Mouse (Mus musculus) hindbrain, embryonic 11.5 days (tissue): ENCODE measurements around the gene Naa25. TPM values are rescaled to one million over a fixed set of nuclear protein-coding genes. Genes with fewer than 3 reads are reported as not detected.

Experiments used
- ATAC-seq: fragments of 200-750 bp; cut with Nextera tagmentation; 2 replicates; pipeline ENCODE4 v1.8.0; 2017; ENCODE audit warnings: mild to moderate bottlenecking, moderate TSS enrichment, moderate library complexity; ENCODE audit not compliant: low FRiP score
- DNase-seq: peaks from one replicate; pipeline ENCODE4 v3.0.0-alpha.2; 2015; ENCODE audit warnings: low spot score
- H3K27ac ChIP-seq: fragments of 300-500 bp; sonication (generic); 2 replicates; pipeline ENCODE4 v1.5.1; 2014; ENCODE audit warnings: mild to moderate bottlenecking, low read depth, low read length
- H3K27me3 ChIP-seq: fragments of 300-500 bp; sonication (generic); 2 replicates; pipeline ENCODE4 v1.6.1; 2014; ENCODE audit warnings: mild to moderate bottlenecking, low read length, moderate library complexity, mixed read lengths; ENCODE audit not compliant: control insufficient read depth, insufficient read depth
- H3K36me3 ChIP-seq: fragments of 300-500 bp; sonication (generic); 2 replicates; pipeline ENCODE4 v1.6.1; 2014; ENCODE audit warnings: mild to moderate bottlenecking, low read length, moderate library complexity, mixed read lengths; ENCODE audit not compliant: control insufficient read depth, insufficient read depth
- H3K4me1 ChIP-seq: fragments of 300-500 bp; sonication (generic); replicated peaks from 2 replicates; pipeline ENCODE4 v1.6.1; 2014; ENCODE audit warnings: low read length, mixed read lengths; ENCODE audit not compliant: control insufficient read depth, insufficient read depth
- H3K4me2 ChIP-seq: fragments of 300-500 bp; sonication (generic); replicated peaks from 2 replicates; pipeline ENCODE4 v1.6.1; 2014; ENCODE audit warnings: mild to moderate bottlenecking, low read depth, low read length
- H3K4me3 ChIP-seq: fragments of 300-500 bp; sonication (generic); 2 replicates; pipeline ENCODE4 v1.5.1; 2014; ENCODE audit warnings: low read depth, low read length
- H3K9ac ChIP-seq: fragments of 300-500 bp; sonication (generic); 2 replicates; pipeline ENCODE4 v1.6.1; 2014; ENCODE audit warnings: low read depth, low read length
- H3K9me3 ChIP-seq: fragments of 300-500 bp; sonication (generic); 2 replicates; pipeline ENCODE4 v1.6.1; 2016; ENCODE audit warnings: low read length; ENCODE audit not compliant: control insufficient read depth
- WGBS: fragments of 180-500 bp; shearing (Covaris S2); extraction: QIAGEN DNeasy Blood & Tissue Kit; methylation state at CpG from one replicate; pipeline ENCODE4 v1.1.7; 2014; 5-methylcytosine and 5-hydroxymethylcytosine counted together
- polyA plus RNA-seq: library from polyadenylated mRNA; unstranded; fragments of >200 nt; fragmentation: Nextera tagmentation; extraction: Ambion mirVana; gene quantifications from 2 replicates; pipeline ENCODE4 v1.2.1, GENCODE M21; 2014

Gene Naa25
- polyA plus RNA-seq, 1 experiment from 2014 or later: 48.9 TPM

DNA sequence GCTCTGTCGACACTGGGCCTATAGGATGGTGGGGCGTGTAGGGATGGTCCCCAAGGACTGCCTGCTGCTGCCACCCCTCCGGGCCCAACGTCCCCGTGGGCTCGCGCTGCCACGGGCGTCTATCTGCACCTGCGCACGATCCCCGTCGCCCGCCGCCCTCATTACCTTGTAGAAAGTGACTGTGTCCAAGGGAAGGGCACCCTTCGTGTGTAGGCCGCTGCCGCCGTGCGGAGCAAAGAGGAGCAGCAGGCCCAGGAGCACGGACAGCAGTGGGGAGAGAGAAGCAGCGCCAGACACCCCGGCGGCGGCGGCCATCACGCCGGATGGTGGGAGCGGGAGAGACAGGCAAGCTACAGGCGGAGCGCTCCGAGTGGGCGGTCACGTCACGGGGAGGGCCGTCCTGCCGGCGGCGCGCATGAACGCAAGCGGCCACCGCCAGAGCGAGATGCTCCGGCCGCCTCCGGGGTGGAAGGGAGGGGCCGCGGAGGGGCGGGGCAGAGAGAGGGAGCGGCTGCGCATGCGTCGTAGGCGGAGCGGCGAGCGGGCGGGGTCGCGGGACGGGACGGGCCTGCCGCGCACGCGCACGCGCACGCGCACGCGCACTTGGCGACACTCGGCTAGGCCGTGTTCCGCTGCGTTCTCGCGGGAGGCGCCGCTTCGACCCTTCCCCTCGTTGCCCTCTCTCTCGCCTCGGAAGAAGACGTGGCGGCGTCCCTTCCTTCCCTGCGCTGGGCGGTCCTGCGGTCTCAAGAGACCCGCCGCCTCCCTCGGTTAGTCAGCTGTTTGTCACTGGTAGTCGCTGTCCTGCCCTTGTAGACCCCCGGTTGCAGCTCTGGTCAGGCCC, 54.5 kb downstream of the Naa25 start, which contains the start of gene Erp29:
Erp29 (minus strand) TSS at position 481 of the 844 bp plus-strand sequence.
- H3K4me2 ChIP-seq: peak within 1 kb of the TSS; percentile 61
- ATAC-seq: peak; percentile 91
- no peaks in the 10 kb centered on the region for H3K27me3 ChIP-seq
- under 1% methylated on average over 70 of the region's 97 CpGs for WGBS
- H3K36me3 ChIP-seq: peaks cover 4% of the 10 kb centered on the region; the same call in 1 of the 2 replicates
- peak; percentile 100 for DNase-seq
- peak within 1 kb of the TSS; percentile 77 for H3K4me3 ChIP-seq
- H3K9ac ChIP-seq: peak within 1 kb of the TSS; percentile 93
- H3K27ac ChIP-seq: peak within 1 kb of the TSS; percentile 92
- H3K9me3 ChIP-seq: no peaks in the 10 kb centered on the region
- H3K4me1 ChIP-seq: peaks cover 2% of the 10 kb centered on the region; the same call in 1 of the 2 replicates

DNA sequence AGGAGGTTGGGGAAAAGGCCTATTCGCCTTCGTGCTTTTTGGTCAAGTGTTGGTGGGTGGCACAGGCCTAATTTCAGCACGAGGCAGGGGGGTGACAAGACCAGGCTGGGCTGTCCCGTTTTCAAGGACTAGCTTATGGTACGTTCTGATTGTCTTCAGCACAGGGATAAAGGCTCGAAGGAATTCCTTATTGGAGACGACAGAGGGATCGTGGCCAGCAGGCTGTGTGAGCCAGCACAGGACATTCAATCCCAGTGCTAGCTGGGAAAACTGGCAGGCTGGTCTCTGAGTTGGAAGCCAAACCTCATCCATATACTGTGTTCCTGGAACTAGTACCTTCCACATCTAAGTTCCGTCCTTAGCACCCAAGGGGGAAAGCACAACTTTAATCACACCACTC, 55.2 kb downstream of the Naa25 start:
- Histone ChIP-seq H3K4me3 (peak overlapping the region; percentile 77), H3K9me3 (no peaks in the 10 kb centered on the region), H3K4me2 (peak overlapping the region; percentile 61), H3K9ac (peak overlapping the region; percentile 93), H3K27ac (peak overlapping the region; percentile 92), H3K4me1 (peaks cover 2% of the 10 kb centered on the region; the same call in 1 of the 2 replicates), H3K27me3 (no peaks in the 10 kb centered on the region), H3K36me3 (0 out of 2 replicates have a peak, but pooled peaks cover 4% of the 10 kb centered on the region)
- 7% methylated on average over 9 of the region's 9 CpGs for WGBS
- DNase-seq: no peak
- no peak; the same call in 1 of the 2 replicates for ATAC-seq

DNA sequence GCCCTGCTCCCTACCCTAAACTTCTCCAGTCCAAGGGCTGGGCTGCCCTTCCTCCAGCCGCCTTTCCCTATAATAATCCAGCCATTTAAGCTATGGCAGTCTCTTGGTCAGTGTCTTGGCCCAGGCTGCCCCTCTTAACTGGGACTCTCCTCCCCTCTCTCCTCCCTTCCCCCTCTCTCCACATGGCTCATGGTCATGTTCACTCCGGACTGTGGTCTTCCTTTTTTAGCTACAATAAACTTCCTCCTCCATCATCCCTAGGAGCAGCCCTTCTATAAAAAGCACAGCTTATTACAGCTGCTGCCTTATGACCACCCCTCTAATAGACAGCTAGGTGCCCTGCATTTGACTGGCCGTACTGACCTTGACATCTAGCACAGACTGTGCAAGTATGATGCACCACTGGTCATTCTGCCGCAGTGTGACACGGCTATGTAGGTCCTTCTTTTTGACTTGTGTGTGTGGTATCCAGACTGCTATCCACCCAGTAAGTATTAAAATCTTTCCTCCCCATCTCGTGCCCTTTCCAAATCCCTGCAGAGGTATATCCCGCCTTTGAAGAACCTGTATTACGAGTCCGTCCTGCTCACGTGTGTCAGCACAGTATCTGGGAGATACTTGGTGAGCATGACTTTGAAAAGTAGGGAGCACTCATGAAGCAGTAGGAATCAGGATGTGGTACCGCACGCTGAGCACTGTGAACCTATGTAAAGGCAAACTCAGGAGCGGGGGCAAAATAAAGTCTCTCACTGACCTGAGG, 56.2 kb downstream of the Naa25 start:
- H3K4me1 ChIP-seq: peaks cover 2% of the 10 kb centered on the region; the same call in 1 of the 2 replicates
- no peak overlapping the region for H3K9ac ChIP-seq
- no peak overlapping the region for H3K4me3 ChIP-seq
- H3K9me3 ChIP-seq: no peaks in the 10 kb centered on the region
- DNase-seq: no peak
- no peaks in the 10 kb centered on the region for H3K36me3 ChIP-seq
- no peak overlapping the region for H3K27ac ChIP-seq
- no peak for ATAC-seq
- no peak overlapping the region for H3K4me2 ChIP-seq
- 93% methylated on average over 13 of the region's 13 CpGs for WGBS
- no peaks in the 10 kb centered on the region for H3K27me3 ChIP-seq

DNA sequence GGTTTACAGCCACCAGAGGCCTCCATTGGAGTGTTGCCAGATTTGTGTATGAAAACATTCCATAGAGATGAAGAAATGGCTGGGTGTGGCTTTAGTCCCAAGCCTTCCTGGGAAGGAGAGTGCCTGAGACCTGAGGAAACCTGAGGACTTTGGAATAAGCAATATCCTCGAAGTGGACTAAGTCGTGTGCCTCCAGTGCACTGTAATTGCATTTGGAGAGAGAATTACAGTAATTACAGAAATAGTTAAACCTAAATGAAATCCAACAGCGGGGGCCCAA, 56.7 kb downstream of the Naa25 start:
- ATAC-seq (no peak), DNase-seq (no peak)
- Histone ChIP-seq H3K9ac (no peak overlapping the region), H3K36me3 (no peaks in the 10 kb centered on the region), H3K27ac (no peak overlapping the region), H3K9me3 (no peaks in the 10 kb centered on the region), H3K4me3 (no peak overlapping the region), H3K27me3 (no peaks in the 10 kb centered on the region), H3K4me2 (no peak overlapping the region), H3K4me1 (peaks cover 2% of the 10 kb centered on the region; the same call in 1 of the 2 replicates)
- 87% methylated on average over 3 of the region's 3 CpGs for WGBS

DNA sequence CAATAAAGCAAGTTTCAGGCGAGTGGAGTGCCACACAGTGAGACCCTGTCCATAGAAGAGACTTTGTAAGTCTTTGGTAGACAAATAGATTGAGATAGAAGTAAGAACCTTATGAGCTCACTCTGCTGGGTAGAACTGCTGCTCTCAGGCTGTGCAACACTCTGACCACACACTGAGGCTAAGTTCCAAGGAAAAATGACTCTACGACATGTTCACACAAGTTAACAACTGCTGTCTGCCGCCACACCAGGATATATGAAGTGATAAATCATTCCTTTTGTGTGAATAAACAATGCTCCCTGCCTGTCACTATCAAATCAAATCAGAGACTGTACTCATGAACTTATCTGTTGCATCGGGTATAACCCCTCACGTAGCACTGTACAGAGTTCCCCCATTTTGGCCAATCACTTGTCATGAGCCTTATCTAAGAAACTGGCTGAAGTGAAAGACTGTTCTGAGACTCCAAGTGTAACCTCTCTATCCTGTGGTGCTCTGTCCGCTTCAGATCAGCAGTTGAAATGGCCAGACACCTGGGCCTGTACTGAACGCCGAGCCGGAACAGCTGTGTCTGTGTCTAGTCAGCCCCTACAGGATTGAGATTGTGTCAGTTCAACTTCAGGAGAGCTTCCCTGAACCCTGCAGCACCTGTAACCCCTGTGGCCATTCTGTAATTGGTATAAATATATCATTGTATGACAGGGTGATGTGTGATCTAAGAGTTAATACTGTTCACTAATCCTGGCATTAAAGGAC, 58.0 kb downstream of the Naa25 start:
- Histone ChIP-seq H3K27ac (no peak overlapping the region), H3K9me3 (no peaks in the 10 kb centered on the region), H3K27me3 (no peaks in the 10 kb centered on the region), H3K9ac (no peak overlapping the region), H3K36me3 (no peaks in the 10 kb centered on the region), H3K4me2 (no peak overlapping the region), H3K4me1 (peaks cover under 1% of the 10 kb centered on the region; the same call in 1 of the 2 replicates), H3K4me3 (no peak overlapping the region)
- WGBS: 83% methylated on average over 9 of the region's 9 CpGs
- DNase-seq: no peak
- no peak for ATAC-seq

DNA sequence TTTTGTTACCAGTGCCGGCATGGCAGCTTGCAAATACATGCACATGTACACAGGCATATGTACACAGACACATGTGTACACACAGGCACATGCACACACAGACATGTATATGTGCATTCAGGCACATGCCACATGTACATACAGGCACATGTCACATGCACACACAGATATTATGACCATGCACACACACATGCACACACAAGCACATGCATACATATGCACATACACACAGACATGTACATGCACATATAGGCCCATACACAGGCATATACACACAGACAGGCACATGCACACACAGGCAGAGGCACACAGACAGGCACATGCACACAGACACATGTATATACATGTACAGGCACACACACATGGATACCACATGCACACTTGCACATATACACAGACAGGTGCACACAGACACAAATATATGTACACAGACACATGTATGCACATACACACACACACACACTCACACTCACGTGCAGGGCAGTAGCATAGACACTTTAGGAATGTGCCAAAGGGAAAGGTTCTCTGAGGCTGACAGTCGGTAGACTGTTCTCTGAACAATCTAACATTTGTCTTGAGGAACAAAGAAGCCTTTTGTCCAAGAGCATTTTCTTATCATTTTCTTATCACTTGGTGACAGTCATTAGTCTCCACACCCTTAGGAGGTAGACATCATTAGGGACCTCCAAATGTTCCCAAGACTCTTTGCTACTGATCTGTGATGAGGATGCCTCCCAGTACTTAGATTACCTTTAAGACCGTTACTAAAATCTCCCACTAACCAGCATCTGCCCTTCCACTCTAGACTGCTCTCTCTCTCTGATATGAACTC, 63.8 kb downstream of the Naa25 start:
- H3K27ac ChIP-seq: no peak overlapping the region
- H3K27me3 ChIP-seq: no peaks in the 10 kb centered on the region
- no peak overlapping the region for H3K9ac ChIP-seq
- H3K4me1 ChIP-seq: no peaks in the 10 kb centered on the region
- H3K4me2 ChIP-seq: no peak overlapping the region
- no peaks in the 10 kb centered on the region for H3K36me3 ChIP-seq
- H3K9me3 ChIP-seq: no peaks in the 10 kb centered on the region
- no peak for ATAC-seq
- H3K4me3 ChIP-seq: no peak overlapping the region
- 64% methylated on average over 4 of the region's 4 CpGs for WGBS
- DNase-seq: no peak

DNA sequence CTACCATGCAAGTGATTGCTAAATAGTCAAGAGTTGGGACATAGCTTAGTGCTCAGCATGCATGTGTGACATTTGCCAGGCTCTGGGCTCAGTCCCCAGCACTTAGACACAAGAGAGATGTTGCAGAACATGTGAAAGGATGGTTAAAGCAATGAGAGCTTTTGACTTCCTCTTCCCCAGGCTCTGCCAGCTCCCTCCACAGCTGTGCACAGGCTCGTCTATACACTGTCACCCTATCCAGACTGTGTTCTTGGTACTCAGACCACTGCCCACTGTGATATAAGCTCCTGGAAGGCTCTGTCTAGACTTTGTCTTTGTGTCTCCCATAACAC, 64.4 kb downstream of the Naa25 start:
- WGBS: 19% methylated on average over 1 of the region's 1 CpGs

DNA sequence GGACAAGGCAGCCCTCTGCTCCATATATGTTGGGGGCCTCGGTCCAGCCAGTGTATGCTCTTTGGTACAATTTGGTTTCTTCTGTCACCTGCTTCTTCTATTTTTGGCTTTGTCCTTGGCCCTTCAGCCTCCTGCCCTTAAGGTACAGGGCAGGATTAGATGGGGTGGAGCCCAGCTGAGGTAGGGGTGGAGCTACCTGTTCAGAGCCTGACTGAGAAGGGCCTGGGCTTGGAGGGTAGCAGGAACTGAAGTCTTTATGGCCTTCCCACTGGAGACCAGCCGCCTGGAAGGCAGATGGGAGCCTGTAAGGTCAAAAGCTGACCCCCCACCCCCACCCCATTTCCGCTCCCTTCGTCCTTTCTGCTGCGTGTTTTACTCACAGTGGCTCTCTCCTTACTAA, 65.2 kb downstream of the Naa25 start:
- DNase-seq: no peak
- 60% methylated on average over 5 of the region's 5 CpGs for WGBS

More for the DNA sequence above, 64.4 kb downstream of the Naa25 start:
- Histone ChIP-seq H3K4me3 (no peak overlapping the region), H3K9me3 (no peaks in the 10 kb centered on the region), H3K27me3 (no peaks in the 10 kb centered on the region), H3K36me3 (no peaks in the 10 kb centered on the region), H3K9ac (no peak overlapping the region), H3K4me1 (no peaks in the 10 kb centered on the region), H3K4me2 (no peak overlapping the region), H3K27ac (no peak overlapping the region)
- no peak for DNase-seq
- ATAC-seq: no peak

More for the DNA sequence above, 65.2 kb downstream of the Naa25 start:
- H3K27me3 ChIP-seq: no peaks in the 10 kb centered on the region
- H3K4me2 ChIP-seq: no peak overlapping the region
- H3K9me3 ChIP-seq: no peaks in the 10 kb centered on the region
- H3K4me1 ChIP-seq: no peaks in the 10 kb centered on the region
- H3K36me3 ChIP-seq: no peaks in the 10 kb centered on the region
- no peak overlapping the region for H3K9ac ChIP-seq
- H3K27ac ChIP-seq: no peak overlapping the region
- no peak overlapping the region for H3K4me3 ChIP-seq
- ATAC-seq: no peak
